18 mouse cellular contexts compared by ENCODE assay signal in the genomic region with DNA sequence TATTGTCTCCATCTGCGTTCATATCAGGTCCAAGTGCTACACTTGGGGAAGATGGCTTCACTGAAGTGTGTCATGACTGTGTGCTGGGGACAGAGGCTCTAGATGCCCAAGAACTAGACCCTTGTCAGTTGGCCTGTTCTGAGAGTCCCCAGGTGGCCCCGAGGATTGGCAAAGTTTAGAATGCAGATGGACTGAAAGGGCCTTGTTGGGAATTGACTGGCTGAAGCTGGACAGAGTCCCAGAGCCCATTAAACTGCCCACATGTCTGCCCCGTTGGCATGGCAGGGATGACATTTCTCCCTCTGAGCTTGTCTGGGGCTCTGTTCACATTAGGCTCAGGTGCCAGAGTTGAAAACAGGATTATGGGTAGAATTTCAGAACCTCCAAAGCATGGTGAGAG.
A peak's percentile ranks its signal among the peaks of the same experiment; 100 is the strongest.
DNase-seq lines count a peak whose midpoint lies in the region; ATAC-seq lines count a peak whose summit lies in the region.
"Had no signal": no experiment of that assay in that cellular context is flagged by ENCODE, and none has a peak within 500 bp of the region (broad histone marks: within the 10 kb centered on the region; RNA-seq: fewer than 3 reads in every experiment).

No protein-coding gene starts in this region.

- intact Hi-C loops in left cerebral cortex, postnatal 4 days (cut with DNase I): no loop called here

- ATAC-seq in frontal cortex, adult (ENCODE audit: low TSS enrichment): 0 out of 2 replicates have a peak, but pooled peaks have one; percentile 30
- ATAC-seq: CD4-positive, CD25-positive, alpha-beta regulatory T cell, adult 4 months; inflammation-experienced regulatory T-cells, adult 6 months; liver, postnatal 0 days; midbrain, embryonic 16.5 days had no signal

- DNase-seq in cerebellum, adult 11 months: peak; percentile 4
- DNase-seq in cerebellum, adult 9-10 months: no peak
- DNase-seq in frontal cortex, postnatal 36 days (ENCODE audit: low spot score in 2 of 2): no peak
- peak; percentile 91 for DNase-seq in left cerebral cortex, postnatal 4 days
- DNase-seq in left cerebral cortex, adult 11 months (ENCODE audit: low spot score): no peak
- peak; percentile 47 to 79 for DNase-seq in layer of hippocampus, postnatal 14 days (ENCODE audit: low spot score in 2 of 2)
- no peak for DNase-seq in kidney, adult 8-10 months
- DNase-seq: kidney, adult 9 months; kidney, postnatal 4 days; liver; liver, postnatal 0 days; lung, postnatal 14 days; right cerebral cortex, postnatal 25 days; thymus, postnatal 14 days had no signal

Comparison
In these comparisons a context has a peak if more than half of its experiments do, and no peak if none do; other contexts are left out.
1. DNase-seq: peak in cerebellum, adult 11 months (single experiment), left cerebral cortex, postnatal 4 days (single experiment) and layer of hippocampus, postnatal 14 days (2 of 2); none in cerebellum, adult 9-10 months (single experiment), frontal cortex, postnatal 36 days (0 of 2), left cerebral cortex, adult 11 months (single experiment) and kidney, adult 8-10 months (0 of 2).